Mouse (Mus musculus) lung, embryonic 15.5 days (tissue): ENCODE results near the gene Map4k5. TPM values are rescaled to one million over a fixed set of nuclear protein-coding genes. Genes with fewer than 3 reads are reported as not detected.

Experiments
- ATAC-seq: fragments of 200-750 bp; cut with Nextera tagmentation; 2 replicates; pipeline ENCODE4 v1.8.0; 2017; ENCODE audit warnings: moderate number of reproducible peaks, borderline replicate concordance; ENCODE audit not compliant: low FRiP score, low TSS enrichment; ENCODE audit errors: extremely low read depth
- H3K27ac ChIP-seq: fragments of 300-500 bp; sonication (generic); 2 replicates; pipeline ENCODE4 v1.5.1; 2015; ENCODE audit warnings: moderate library complexity, mild to moderate bottlenecking, inconsistent platforms
- H3K27me3 ChIP-seq: fragments of 300-500 bp; sonication (generic); 2 replicates; pipeline ENCODE4 v1.6.1; 2015; ENCODE audit warnings: inconsistent platforms
- H3K36me3 ChIP-seq: fragments of 300-500 bp; sonication (generic); 2 replicates; pipeline ENCODE4 v1.6.1; 2015; ENCODE audit warnings: inconsistent platforms
- H3K4me1 ChIP-seq: fragments of 300-500 bp; sonication (generic); 2 replicates; pipeline ENCODE4 v1.6.1; 2015; ENCODE audit warnings: inconsistent platforms
- H3K4me2 ChIP-seq: fragments of 300-500 bp; sonication (generic); 2 replicates; pipeline ENCODE4 v1.6.1; 2015; ENCODE audit warnings: inconsistent platforms, mild to moderate bottlenecking, moderate library complexity
- H3K4me3 ChIP-seq: fragments of 300-500 bp; sonication (generic); 2 replicates; pipeline ENCODE4 v1.5.1; 2015; ENCODE audit warnings: mild to moderate bottlenecking, inconsistent platforms
- H3K9ac ChIP-seq: fragments of 300-500 bp; sonication (generic); 2 replicates; pipeline ENCODE4 v1.6.1; 2015; ENCODE audit warnings: inconsistent platforms
- H3K9me3 ChIP-seq: fragments of 300-500 bp; sonication (generic); 2 replicates; pipeline ENCODE4 v1.6.1; 2016; ENCODE audit warnings: inconsistent platforms
- WGBS: fragments of 180-500 bp; shearing (Covaris S2); methylation state at CpG from one replicate; pipeline ENCODE4 v1.1.7; 2015; 5-methylcytosine and 5-hydroxymethylcytosine counted together
- polyA plus RNA-seq: library from polyadenylated mRNA; unstranded; fragments of >200 nt; fragmentation: Nextera tagmentation; extraction: Ambion mirVana; gene quantifications from 2 replicates; pipeline ENCODE4 v1.2.1, GENCODE M21; 2015

Gene Map4k5
- polyA plus RNA-seq, 1 experiment from 2014 or later: 35.6 TPM

- no peak for ATAC-seq
- H3K9ac ChIP-seq: no peak overlapping the region
- peaks cover 60% of the 10 kb centered on the region for H3K36me3 ChIP-seq
Observed at GRCm38 (mm10) chr12:69828214-69828613, 64.8 kb downstream of the Map4k5 start.

GRCm38 (mm10) chr12:69824881-69825597 is 68.0 kb downstream of the Map4k5 start:
- Histone ChIP-seq H3K9ac (no peak overlapping the region), H3K4me1 (no peaks in the 10 kb centered on the region), H3K27ac (no peak overlapping the region), H3K4me3 (no peak overlapping the region), H3K36me3 (peaks cover 73% of the 10 kb centered on the region), H3K27me3 (no peaks in the 10 kb centered on the region), H3K4me2 (no peak overlapping the region), H3K9me3 (no peaks in the 10 kb centered on the region)
- no peak for ATAC-seq
- 70% methylated on average over 9 of the region's 9 CpGs for WGBS

More at GRCm38 (mm10) chr12:69828214-69828613, 64.8 kb downstream of the Map4k5 start:
- Histone ChIP-seq H3K4me2 (no peak overlapping the region), H3K27me3 (no peaks in the 10 kb centered on the region), H3K9me3 (no peaks in the 10 kb centered on the region), H3K27ac (no peak overlapping the region), H3K4me3 (no peak overlapping the region), H3K4me1 (no peaks in the 10 kb centered on the region)
- 53% methylated on average over 2 of the region's 2 CpGs for WGBS

DNA sequence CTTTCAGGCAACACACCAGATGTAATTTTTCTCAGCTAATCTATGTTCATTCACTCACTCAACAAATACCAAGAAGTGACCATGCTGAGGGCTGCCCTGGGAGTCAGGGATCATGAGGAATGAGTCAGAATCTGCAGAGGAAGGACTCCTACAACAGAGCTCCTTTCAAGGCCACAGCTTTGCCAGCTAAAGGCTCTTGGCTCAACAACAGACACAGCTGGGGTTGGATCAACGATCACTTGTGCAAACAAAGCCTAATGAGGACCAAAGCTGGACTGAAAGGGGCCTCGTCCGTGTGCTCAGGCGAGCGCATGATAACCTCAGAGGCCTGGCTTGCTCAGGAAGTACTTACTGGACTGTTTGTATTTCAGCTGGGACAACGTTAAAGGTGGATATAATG is 78.7 kb downstream of the Map4k5 start:
- Histone ChIP-seq H3K36me3 (peaks cover 41% of the 10 kb centered on the region), H3K4me2 (no peak overlapping the region), H3K4me3 (no peak overlapping the region), H3K4me1 (peaks cover 27% of the 10 kb centered on the region), H3K9ac (no peak overlapping the region), H3K27ac (peak overlapping the region; percentile 71), H3K27me3 (no peaks in the 10 kb centered on the region), H3K9me3 (no peaks in the 10 kb centered on the region)
- peak; percentile 74 for ATAC-seq
- 13% methylated on average over 6 of the region's 6 CpGs for WGBS

- H3K4me1 ChIP-seq: peaks cover 27% of the 10 kb centered on the region
- ATAC-seq: no peak
- 75% methylated on average over 2 of the region's 2 CpGs for WGBS
- H3K9me3 ChIP-seq: no peaks in the 10 kb centered on the region
- peaks cover 42% of the 10 kb centered on the region for H3K36me3 ChIP-seq
- no peak overlapping the region for H3K9ac ChIP-seq
- no peaks in the 10 kb centered on the region for H3K27me3 ChIP-seq
- no peak overlapping the region for H3K4me3 ChIP-seq
- H3K4me2 ChIP-seq: no peak overlapping the region
- peak overlapping the region; percentile 71 for H3K27ac ChIP-seq
Observed at GRCm38 (mm10) chr12:69813596-69813995, 79.4 kb downstream of the Map4k5 start.

- Histone ChIP-seq H3K9ac (no peak overlapping the region), H3K27me3 (no peaks in the 10 kb centered on the region), H3K4me1 (peaks cover 27% of the 10 kb centered on the region), H3K4me3 (no peak overlapping the region), H3K36me3 (peaks cover 43% of the 10 kb centered on the region), H3K27ac (peak overlapping the region; percentile 57), H3K9me3 (no peaks in the 10 kb centered on the region), H3K4me2 (no peak overlapping the region)
- WGBS: 53% methylated on average over 3 of the region's 3 CpGs
- no peak for ATAC-seq
Observed at GRCm38 (mm10) chr12:69812986-69813385, 80.0 kb downstream of the Map4k5 start.

DNA sequence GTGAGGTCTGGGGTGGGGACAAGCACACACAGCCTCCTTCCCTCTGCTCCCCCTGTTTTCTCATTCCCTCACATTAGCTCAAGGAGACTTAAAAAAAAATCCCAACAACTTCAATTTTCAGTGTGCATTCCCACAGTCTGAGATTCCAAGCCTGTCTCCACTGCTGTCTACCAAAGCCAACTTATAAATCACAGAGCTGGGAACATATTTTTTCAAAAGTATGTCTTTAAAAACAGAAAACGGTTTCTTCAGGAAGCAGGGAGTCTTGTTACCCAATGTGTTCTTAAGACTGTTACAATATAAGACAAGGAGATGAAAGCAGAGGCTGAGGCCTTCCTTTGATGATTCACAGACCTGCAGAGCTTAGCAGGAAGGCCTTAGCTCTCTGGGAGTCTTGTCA is 81.0 kb downstream of the Map4k5 start:
- Histone ChIP-seq H3K4me3 (no peak overlapping the region), H3K9ac (no peak overlapping the region), H3K4me1 (peaks cover 27% of the 10 kb centered on the region), H3K4me2 (no peak overlapping the region), H3K27ac (peak overlapping the region; percentile 57; the same call in 1 of the 2 replicates), H3K27me3 (no peaks in the 10 kb centered on the region), H3K9me3 (no peaks in the 10 kb centered on the region), H3K36me3 (peaks cover 44% of the 10 kb centered on the region)
- 31% methylated on average over 1 of the region's 1 CpGs for WGBS
- no peak for ATAC-seq

DNA sequence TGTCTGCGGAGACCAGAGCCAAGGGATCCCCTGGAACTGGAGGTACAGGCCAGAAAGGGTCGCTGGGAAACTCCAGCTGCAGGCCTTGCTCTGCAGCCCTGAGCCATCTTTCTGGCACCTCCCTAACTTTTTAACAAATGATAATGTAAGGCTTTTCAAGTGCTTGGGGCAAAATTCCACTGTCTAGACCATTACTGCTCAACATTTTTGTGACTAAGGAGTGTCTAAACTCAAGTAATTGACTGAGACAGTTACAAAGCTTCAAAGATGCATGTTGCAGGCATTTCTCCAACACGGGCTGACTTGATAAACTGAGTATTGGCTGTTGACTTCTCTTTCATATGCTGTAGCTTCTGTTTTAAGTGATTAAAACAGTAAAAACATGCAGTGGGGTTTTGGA is 83.6 kb downstream of the Map4k5 start:
- Histone ChIP-seq H3K4me2 (no peak overlapping the region), H3K27me3 (no peaks in the 10 kb centered on the region), H3K27ac (no peak overlapping the region; the same call in 1 of the 2 replicates), H3K9me3 (no peaks in the 10 kb centered on the region), H3K36me3 (peaks cover 39% of the 10 kb centered on the region), H3K4me1 (peaks cover 21% of the 10 kb centered on the region), H3K9ac (no peak overlapping the region), H3K4me3 (no peak overlapping the region)
- no peak for ATAC-seq
- WGBS: 63% methylated on average over 3 of the region's 3 CpGs

GRCm38 (mm10) chr12:69807399-69807985 is 85.5 kb downstream of the Map4k5 start:
- no peaks in the 10 kb centered on the region for H3K27me3 ChIP-seq
- no peak overlapping the region for H3K4me3 ChIP-seq
- H3K9ac ChIP-seq: no peak overlapping the region
- ATAC-seq: no peak
- 51% methylated on average over 11 of the region's 11 CpGs for WGBS
- H3K27ac ChIP-seq: no peak overlapping the region
- no peak overlapping the region for H3K4me2 ChIP-seq
- peaks cover 4% of the 10 kb centered on the region for H3K4me1 ChIP-seq
- peaks cover 44% of the 10 kb centered on the region for H3K36me3 ChIP-seq
- no peaks in the 10 kb centered on the region for H3K9me3 ChIP-seq

GRCm38 (mm10) chr12:69805148-69805547 is 87.9 kb downstream of the Map4k5 start:
- Histone ChIP-seq H3K4me2 (no peak overlapping the region), H3K27me3 (no peaks in the 10 kb centered on the region), H3K27ac (no peak overlapping the region), H3K36me3 (peaks cover 42% of the 10 kb centered on the region), H3K4me3 (no peak overlapping the region), H3K9me3 (no peaks in the 10 kb centered on the region), H3K9ac (no peak overlapping the region), H3K4me1 (no peaks in the 10 kb centered on the region)
- 88% methylated on average over 6 of the region's 6 CpGs for WGBS
- no peak for ATAC-seq

DNA sequence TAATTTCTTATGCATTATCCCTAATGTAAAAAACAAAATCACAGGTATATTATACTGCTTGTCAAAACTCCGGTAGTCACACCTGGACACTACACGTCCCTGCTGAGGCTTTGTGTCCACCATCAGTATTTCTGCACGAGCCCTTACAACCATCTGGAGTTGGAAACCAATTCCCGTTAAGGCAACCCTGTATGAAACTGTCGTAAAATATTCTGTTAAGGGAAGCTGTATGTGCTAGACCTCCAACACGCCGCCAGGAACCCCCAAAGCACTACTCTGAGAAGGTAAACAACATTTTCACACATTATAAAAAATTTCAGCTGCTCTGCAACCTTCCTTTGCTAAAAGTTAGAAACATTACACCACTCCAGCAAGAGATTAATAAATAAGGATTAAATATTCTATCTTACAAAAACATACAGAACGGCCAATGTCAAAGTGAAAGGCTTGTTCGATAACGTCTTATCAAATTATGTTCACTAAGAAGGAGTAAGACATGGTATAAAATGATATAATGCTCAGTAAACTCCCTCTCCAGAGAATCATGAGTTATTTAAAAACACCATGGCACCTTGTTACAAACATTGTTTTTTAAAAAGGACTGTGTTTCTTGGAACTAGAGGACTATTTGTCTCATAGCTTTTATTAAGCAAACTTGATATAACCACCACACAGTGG is 88.5 kb downstream of the Map4k5 start:
- no peak overlapping the region for H3K27ac ChIP-seq
- no peak for ATAC-seq

GRCm38 (mm10) chr12:69803196-69803595 is 89.8 kb downstream of the Map4k5 start:
- Histone ChIP-seq H3K4me2 (no peak overlapping the region), H3K9ac (no peak overlapping the region), H3K4me1 (no peaks in the 10 kb centered on the region), H3K27ac (no peak overlapping the region), H3K27me3 (no peaks in the 10 kb centered on the region), H3K36me3 (peaks cover 32% of the 10 kb centered on the region), H3K9me3 (no peaks in the 10 kb centered on the region), H3K4me3 (no peak overlapping the region)
- WGBS: 78% methylated on average over 6 of the region's 6 CpGs
- no peak for ATAC-seq

More for the DNA sequence above, 88.5 kb downstream of the Map4k5 start:
- WGBS: 88% methylated on average over 10 of the region's 10 CpGs
- Histone ChIP-seq H3K9me3 (no peaks in the 10 kb centered on the region), H3K9ac (no peak overlapping the region), H3K4me3 (no peak overlapping the region), H3K36me3 (peaks cover 39% of the 10 kb centered on the region), H3K27me3 (no peaks in the 10 kb centered on the region), H3K4me1 (no peaks in the 10 kb centered on the region), H3K4me2 (no peak overlapping the region)

DNA sequence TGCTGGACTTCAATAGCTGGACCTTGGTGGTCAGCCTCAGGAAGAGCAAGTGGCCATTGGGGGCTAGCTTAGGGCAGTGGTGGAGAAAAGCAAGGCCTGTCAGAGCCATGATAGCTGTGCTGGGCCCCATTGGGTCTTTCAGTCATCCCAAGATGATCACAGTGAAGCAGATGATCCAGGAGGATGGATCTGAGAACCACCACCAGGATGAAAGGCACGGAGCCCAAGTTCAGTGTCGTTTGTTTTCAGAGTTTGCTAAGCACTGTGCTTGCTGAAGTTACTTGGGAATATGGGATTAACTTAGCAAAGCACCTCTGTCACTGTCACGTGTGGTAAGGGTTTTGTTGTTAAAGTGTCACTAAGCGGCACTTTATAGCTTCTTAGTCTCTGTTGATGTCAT is 92.4 kb downstream of the Map4k5 start:
- Histone ChIP-seq H3K4me1 (no peaks in the 10 kb centered on the region), H3K27ac (no peak overlapping the region), H3K9me3 (no peaks in the 10 kb centered on the region), H3K9ac (no peak overlapping the region), H3K4me3 (no peak overlapping the region), H3K4me2 (no peak overlapping the region), H3K27me3 (no peaks in the 10 kb centered on the region), H3K36me3 (peaks cover 9% of the 10 kb centered on the region)
- 79% methylated on average over 4 of the region's 4 CpGs for WGBS
- ATAC-seq: no peak
